Mouse (Mus musculus) CD4-positive naive resting alpha-beta T cell, adult 57 days (primary cell): Measurements from ENCODE around the gene Cacng5. TPM values are rescaled to one million over a fixed set of nuclear protein-coding genes. Genes with fewer than 3 reads are reported as not detected.

Experiments
- total RNA-seq: library from RNA; stranded (reverse); gene quantifications from one replicate; pipeline ENCODE4 v1.2.4, GENCODE M21; 2023

The Cacng5 gene
- not detected for total RNA-seq

GRCm38 (mm10) chr11:107914634-107915226 lies at the start of gene Cacng5:
Gene Cacng5, minus strand, starts transcription at chr11:107915055.

Other genes with a start within 250 kb of the Cacng5 start
- not detected for gene Cacng1, start 198.5 kb downstream of the Cacng5 start, total RNA-seq
- gene Cacng4, start 120.5 kb downstream of the Cacng5 start, total RNA-seq = not detected